Mouse (Mus musculus) central nervous system, embryonic 14 days (tissue): ENCODE data around the gene Synj2. TPM values are rescaled to one million over a fixed set of nuclear protein-coding genes. Genes with fewer than 3 reads are reported as not detected.

Source experiments
- polyA plus RNA-seq: library from polyadenylated mRNA; depleted of rRNA; stranded (reverse); fragments of >200 nt; gene quantifications from 2 replicates; pipeline ENCODE4 v1.2.3, GENCODE M21; 2012; rRNA removed

Synj2 gene
- 0.97 and 1.9 TPM in 2 replicates for polyA plus RNA-seq

GRCm38 (mm10) chr17:5941230-5942043 lies at the start of gene Synj2:
Gene Synj2, plus strand, starts transcription at chr17:5941280.

GRCm38 (mm10) chr17:6079287-6080122 lies 138.4 kb downstream of the Synj2 start, which contains the start of the genes Serac1 and Gtf2h5:
Gene Serac1, minus strand, starts transcription at chr17:6079741.
Gene Gtf2h5, plus strand, starts transcription at chr17:6079786.

Other genes with a start within 250 kb of the Synj2 start
- 11.0 and 16.0 TPM in 2 replicates for gene Snx9, start 100.0 kb upstream of the Synj2 start, polyA plus RNA-seq
- 25.1 and 25.2 TPM in 2 replicates for gene Serac1, start 138.5 kb downstream of the Synj2 start, polyA plus RNA-seq
- gene Gtf2h5, start 138.5 kb downstream of the Synj2 start, polyA plus RNA-seq: 106 and 111 TPM in 2 replicates
- 134 and 143 TPM in 2 replicates for gene Tulp4, start 165.2 kb downstream of the Synj2 start, polyA plus RNA-seq